Mouse (Mus musculus) CH12.LX (cell line): ENCODE data around the gene Ssh2.

ENCODE experiments used
- CTCF ChIP-seq, 2 experiments: IDR thresholded peaks in 1 of 2; conservative IDR thresholded peaks in 1 of 2; 2 replicates each; pipeline ENCODE4 v1.5.1; 2011 to 2012; ENCODE audit warnings: low read depth in 2 of 2, low read length in 2 of 2, improper control_type of control experiment in 1 of 2, inconsistent platforms in 1 of 2, mild to moderate bottlenecking in 1 of 2, moderate library complexity in 1 of 2
- ELF1 ChIP-seq: IDR thresholded peaks from 2 replicates; pipeline ENCODE4 v1.6.1; 2014; ENCODE audit warnings: low read depth, mild to moderate bottlenecking, inconsistent platforms, low read length, improper control_type of control experiment
- GABPA ChIP-seq: IDR thresholded peaks from 2 replicates; pipeline ENCODE4 v1.6.1; 2012; ENCODE audit warnings: low read depth, low read length, improper control_type of control experiment, inconsistent platforms; ENCODE audit not compliant: insufficient replicate concordance
- HCFC1 ChIP-seq: IDR thresholded peaks from 2 replicates; pipeline ENCODE4 v1.6.1; 2012; ENCODE audit warnings: low read depth, mild to moderate bottlenecking, inconsistent platforms, low read length, improper control_type of control experiment
- MAFK ChIP-seq: IDR thresholded peaks from 2 replicates; pipeline ENCODE4 v1.6.1; 2011; ENCODE audit warnings: low read length, improper control_type of control experiment; ENCODE audit not compliant: insufficient replicate concordance
- MYC ChIP-seq: IDR thresholded peaks from 2 replicates; pipeline ENCODE4 v1.6.1; 2011; ENCODE audit warnings: low read depth, mild to moderate bottlenecking, improper control_type of control experiment, low read length
- POLR2A ChIP-seq: IDR thresholded peaks from 2 replicates; pipeline ENCODE4 v1.6.1; 2011; ENCODE audit warnings: low read depth, mild to moderate bottlenecking, improper control_type of control experiment, low read length
- POLR2AphosphoS2 ChIP-seq: IDR thresholded peaks from 2 replicates; pipeline ENCODE4 v1.6.1; 2011; ENCODE audit warnings: low read depth, low read length, improper control_type of control experiment
- RAD21 ChIP-seq: IDR thresholded peaks from 2 replicates; pipeline ENCODE4 v1.6.1; 2011; ENCODE audit warnings: low read depth, mild to moderate bottlenecking, low read length, improper control_type of control experiment, moderate library complexity
- USF2 ChIP-seq: conservative IDR thresholded peaks from 2 replicates; pipeline ENCODE4 v1.6.1; 2011; ENCODE audit warnings: low read depth, low read length, improper control_type of control experiment
- ZC3H11A ChIP-seq: IDR thresholded peaks from 2 replicates; pipeline ENCODE4 v1.6.1; 2012; ENCODE audit warnings: low read depth, mild to moderate bottlenecking, inconsistent platforms, low read length, improper control_type of control experiment
- ZNF384 ChIP-seq: IDR thresholded peaks from 2 replicates; pipeline ENCODE4 v1.6.1; 2012; ENCODE audit warnings: low read depth, low read length, improper control_type of control experiment, inconsistent platforms

- TF ChIP-seq HCFC1, result no peak
- no peak for TF ChIP-seq USF2
- no peak for TF ChIP-seq POLR2A
- TF ChIP-seq MYC, result no peak
- TF ChIP-seq POLR2AphosphoS2, result no peak
- TF ChIP-seq CTCF (conservative IDR thresholded peaks at IDR 0.05 in 1 of 2, IDR thresholded peaks at IDR 0.05 in 1 of 2; ENCODE audit: low read depth in 2 of 2, low read length in 2 of 2), result 0 out of 4 replicates have a peak, but pooled peaks of 1 of the 2 experiments have one; percentile 9
- TF ChIP-seq MAFK, result no peak
- no peak for TF ChIP-seq ELF1
- no peak for TF ChIP-seq RAD21
- no peak for TF ChIP-seq GABPA
- TF ChIP-seq ZNF384, result no peak
- no peak for TF ChIP-seq ZC3H11A
Observed at GRCm38 (mm10) chr11:77471407-77471806, 255.3 kb downstream of the Ssh2 start.
